Mouse (Mus musculus) bone marrow macrophage, adult 2 months (primary cell): ENCODE data around the gene Rassf3. TPM values are rescaled to one million over a fixed set of nuclear protein-coding genes. Genes with fewer than 3 reads are reported as not detected.

ENCODE experiments used
- H3K27ac ChIP-seq: 2 replicates; pipeline ENCODE4 v1.5.1; 2012; ENCODE audit warnings: low read depth, low read length; ENCODE audit not compliant: insufficient read depth
- H3K4me1 ChIP-seq: 2 replicates; pipeline ENCODE4 v1.6.1; 2012; ENCODE audit warnings: low read length; ENCODE audit not compliant: control insufficient read depth, insufficient read depth
- H3K4me3 ChIP-seq: 2 replicates; pipeline ENCODE4 v1.5.1; 2012; ENCODE audit warnings: mild to moderate bottlenecking, low read length, moderate library complexity; ENCODE audit not compliant: insufficient read depth
- CTCF ChIP-seq: IDR thresholded peaks from 2 replicates; pipeline ENCODE4 v1.5.1; 2012; ENCODE audit warnings: low read depth, mild to moderate bottlenecking, low read length, moderate library complexity
- POLR2A ChIP-seq: IDR thresholded peaks from 2 replicates; pipeline ENCODE4 v1.6.1; 2012; ENCODE audit warnings: mild to moderate bottlenecking, low read depth, low read length, borderline replicate concordance
- polyA plus RNA-seq: library from polyadenylated mRNA; stranded (reverse); fragments of >200 nt; gene quantifications from 2 replicates; pipeline ENCODE4 v1.2.4, GENCODE M21; 2012; ENCODE audit not compliant: missing spikeins, insufficient read depth, insufficient read length

Gene Rassf3
- polyA plus RNA-seq, 1 experiment = 65.1 TPM

GRCm38 (mm10) chr10:121425079-121425478, 51.1 kb downstream of the Rassf3 start:
- no peak overlapping the region for H3K27ac ChIP-seq
- H3K4me3 ChIP-seq = no peak overlapping the region
- peaks cover 72% of the 10 kb centered on the region for H3K4me1 ChIP-seq
- TF ChIP-seq POLR2A = no peak
- no peak for TF ChIP-seq CTCF

- H3K4me3 ChIP-seq = no peak overlapping the region
- TF ChIP-seq CTCF = no peak
- no peak for TF ChIP-seq POLR2A
- H3K27ac ChIP-seq = no peak overlapping the region
- peaks cover 69% of the 10 kb centered on the region for H3K4me1 ChIP-seq
Observed at GRCm38 (mm10) chr10:121424455-121424854, 51.7 kb downstream of the Rassf3 start.

- H3K27ac ChIP-seq = peak overlapping the region; percentile 27
- peaks cover 65% of the 10 kb centered on the region for H3K4me1 ChIP-seq
- TF ChIP-seq POLR2A = no peak
- TF ChIP-seq CTCF = no peak
- no peak overlapping the region for H3K4me3 ChIP-seq
Observed at GRCm38 (mm10) chr10:121423541-121424349, 52.4 kb downstream of the Rassf3 start.

- peaks cover 55% of the 10 kb centered on the region for H3K4me1 ChIP-seq
- no peak overlapping the region for H3K27ac ChIP-seq
- TF ChIP-seq CTCF (no peak), POLR2A (no peak)
- no peak overlapping the region for H3K4me3 ChIP-seq
Observed at GRCm38 (mm10) chr10:121422294-121422693, 53.9 kb downstream of the Rassf3 start.

GRCm38 (mm10) chr10:121421657-121422290, 54.4 kb downstream of the Rassf3 start:
- TF ChIP-seq CTCF = no peak
- TF ChIP-seq POLR2A = no peak
- no peak overlapping the region for H3K27ac ChIP-seq
- H3K4me1 ChIP-seq = peaks cover 49% of the 10 kb centered on the region
- H3K4me3 ChIP-seq = no peak overlapping the region

GRCm38 (mm10) chr10:121421023-121421422, 55.1 kb downstream of the Rassf3 start:
- H3K27ac ChIP-seq = no peak overlapping the region
- no peak overlapping the region for H3K4me3 ChIP-seq
- TF ChIP-seq POLR2A (no peak), CTCF (no peak)
- peaks cover 46% of the 10 kb centered on the region for H3K4me1 ChIP-seq

- no peak for TF ChIP-seq POLR2A
- no peak for TF ChIP-seq CTCF
- Histone ChIP-seq H3K27ac (no peak overlapping the region), H3K4me3 (no peak overlapping the region), H3K4me1 (peaks cover 35% of the 10 kb centered on the region)
Observed at GRCm38 (mm10) chr10:121419640-121420470, 56.3 kb downstream of the Rassf3 start.

GRCm38 (mm10) chr10:121418835-121419234, 57.3 kb downstream of the Rassf3 start:
- TF ChIP-seq POLR2A (no peak), CTCF (no peak)
- Histone ChIP-seq H3K4me1 (peaks cover 29% of the 10 kb centered on the region), H3K4me3 (no peak overlapping the region), H3K27ac (no peak overlapping the region)

GRCm38 (mm10) chr10:121414127-121414526, 62.0 kb downstream of the Rassf3 start:
- Histone ChIP-seq H3K4me1 (peaks cover 4% of the 10 kb centered on the region; the same call in 1 of the 2 replicates), H3K27ac (no peak overlapping the region), H3K4me3 (no peak overlapping the region)
- no peak for TF ChIP-seq POLR2A
- no peak for TF ChIP-seq CTCF

- Histone ChIP-seq H3K27ac (no peak overlapping the region), H3K4me1 (no peaks in the 10 kb centered on the region), H3K4me3 (no peak overlapping the region)
- TF ChIP-seq CTCF (no peak), POLR2A (no peak)
Observed at GRCm38 (mm10) chr10:121412824-121413223, 63.3 kb downstream of the Rassf3 start.
